ENCODE assay signal across 9 mouse cellular contexts in the genomic region with DNA sequence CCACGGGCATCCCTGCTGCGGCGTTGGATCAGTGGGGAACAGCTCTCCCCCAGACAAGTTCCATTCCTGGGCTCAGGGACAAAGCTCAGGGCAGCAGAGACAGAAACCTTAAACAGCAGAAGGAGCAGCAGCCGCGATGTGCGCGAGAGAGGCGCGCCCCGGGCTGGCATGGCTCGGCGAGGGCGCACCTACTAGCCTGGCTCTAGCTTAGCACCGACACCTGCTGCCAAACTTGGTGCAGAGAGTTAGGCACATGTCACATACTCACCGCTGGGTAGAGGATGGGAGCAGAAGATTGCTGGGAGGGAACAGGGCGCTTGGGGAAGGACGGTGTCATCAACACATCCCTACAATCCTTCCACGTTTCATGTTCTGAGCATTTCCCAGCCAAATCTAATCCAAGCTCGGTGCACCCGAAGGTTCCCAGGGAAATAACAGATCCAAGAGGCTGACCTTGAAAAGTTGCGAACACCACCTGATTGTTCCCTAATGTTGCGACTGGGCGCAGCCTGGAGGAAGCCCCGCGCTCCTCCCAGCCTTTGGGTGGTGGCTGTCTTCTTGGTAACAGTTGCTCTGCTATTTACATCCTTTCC. TPM values are rescaled to one million over a fixed set of nuclear protein-coding genes. Genes with fewer than 3 reads are reported as not detected.
DNase-seq lines count a peak whose midpoint lies in the region; ATAC-seq lines count a peak whose summit lies in the region.
"Had no signal": no experiment of that assay in that cellular context is flagged by ENCODE, and none has a peak within 500 bp of the region (broad histone marks: within the 10 kb centered on the region; RNA-seq: fewer than 3 reads in every experiment).

No protein-coding gene starts in this region.

- H3K9ac ChIP-seq in liver, embryonic 13.5 days = no peak overlapping the region

- peak overlapping the region; percentile 84; the same call in 1 of the 2 replicates for H3K27ac ChIP-seq in hindbrain, embryonic 10.5 days
- no peak overlapping the region for H3K27ac ChIP-seq in liver, embryonic 13.5 days

- H3K4me3 ChIP-seq in hindbrain, embryonic 10.5 days = peak overlapping the region; percentile 71
- peak overlapping the region; percentile 50 for H3K4me3 ChIP-seq in liver, embryonic 13.5 days (replicated peaks)

- 2% methylated on average over 25 of the region's 25 CpGs for WGBS in hindbrain, embryonic 10.5 days
- WGBS in liver, embryonic 13.5 days (ENCODE audit: insufficient replicate concordance) = 2% methylated on average over 25 of the region's 25 CpGs

- no peaks in the 10 kb centered on the region for H3K9me3 ChIP-seq in hindbrain, embryonic 10.5 days
- no peaks in the 10 kb centered on the region for H3K9me3 ChIP-seq in liver, embryonic 13.5 days (replicated peaks)

- peak overlapping the region; percentile 67 for H3K4me2 ChIP-seq in liver, embryonic 13.5 days

- no peaks in the 10 kb centered on the region for H3K36me3 ChIP-seq in hindbrain, embryonic 10.5 days
- H3K36me3 ChIP-seq in liver, embryonic 13.5 days = no peaks in the 10 kb centered on the region

- peak; percentile 36 to 37 for DNase-seq in cerebellum, postnatal 10 days
- DNase-seq in cerebellum, adult 18-20 months = no peak
- peak; percentile 5 for DNase-seq in ovary, adult 18-20 months (ENCODE audit: low spot score)
- DNase-seq in ovary, postnatal 10 days (ENCODE audit: low spot score) = no peak
- peak; percentile 32 for DNase-seq in hindbrain, embryonic 10.5 days (ENCODE audit: low spot score)
- DNase-seq in liver, embryonic 13.5 days = no peak
- peak; percentile 32 for DNase-seq in right cerebral cortex, postnatal 25 days
- DNase-seq in gastrocnemius, postnatal 4 days (ENCODE audit: low spot score in 2 of 2) = no peak

- no peak for ATAC-seq in liver, embryonic 13.5 days (ENCODE audit: low read depth)

- H3K27me3 ChIP-seq in hindbrain, embryonic 10.5 days (ENCODE audit: insufficient read depth, poor library complexity, severe bottlenecking) = peaks cover 25% of the 10 kb centered on the region
- peaks cover 34% of the 10 kb centered on the region for H3K27me3 ChIP-seq in liver, embryonic 13.5 days

- peaks cover 14% of the 10 kb centered on the region for H3K4me1 ChIP-seq in hindbrain, embryonic 10.5 days (replicated peaks)
- 0 out of 2 replicates have a peak, but pooled peaks cover 4% of the 10 kb centered on the region for H3K4me1 ChIP-seq in liver, embryonic 13.5 days (replicated peaks)

RNA-seq across cellular contexts. Expression of gene Gpr37, which starts 1.5 kb away (rescaled TPM):
- 0.95 and 4.2 TPM in 2 replicates for polyA plus RNA-seq in hindbrain, embryonic 10.5 days (2016; fragmentation: Nextera tagmentation; extraction: Ambion mirVana)
- polyA plus RNA-seq in liver, embryonic 13.5 days (2015; fragmentation: Nextera tagmentation; extraction: Ambion mirVana) = 0.06 and 0.08 TPM in 2 replicates
- total RNA-seq in gastrocnemius, postnatal 4 days (2021) = 1 to 10 TPM; 1.6 to 1.9 TPM
- polyA plus RNA-seq: erythroblast, embryonic 14.5 days had no signal

Comparison
In these comparisons a context has a peak if more than half of its experiments do, and no peak if none do; other contexts are left out.
1. DNase-seq: peak in cerebellum, postnatal 10 days (2 of 2), ovary, adult 18-20 months (single experiment), hindbrain, embryonic 10.5 days (single experiment) and right cerebral cortex, postnatal 25 days (single experiment); none in cerebellum, adult 18-20 months (0 of 2), ovary, postnatal 10 days (single experiment), liver, embryonic 13.5 days (single experiment) and gastrocnemius, postnatal 4 days (0 of 2).